Mouse (Mus musculus) limb, embryonic 14.5 days (tissue): ENCODE measurements around the gene Apol7b. TPM values are rescaled to one million over a fixed set of nuclear protein-coding genes. Genes with fewer than 3 reads are reported as not detected.
"Not testable (repeated sequence)": the region's sequence is repeated elsewhere in the genome, so short reads cannot be mapped to it uniquely, and the experiment has no call there.

Experiments used
- ATAC-seq: fragments of 200-750 bp; cut with Nextera tagmentation; 2 replicates; pipeline ENCODE4 v1.8.0; 2017; ENCODE audit warnings: low read depth, moderate number of reproducible peaks, moderate TSS enrichment; ENCODE audit not compliant: low FRiP score
- DNase-seq: peaks from one replicate; pipeline ENCODE4 v3.0.0-alpha.2; 2015; ENCODE audit warnings: low spot score
- H3K27ac ChIP-seq: fragments of 300-500 bp; sonication (generic); replicated peaks from 2 replicates; pipeline ENCODE4 v1.5.1; 2014; ENCODE audit warnings: low read depth, mild to moderate bottlenecking, low read length, moderate library complexity, mixed read lengths
- H3K27me3 ChIP-seq: fragments of 300-500 bp; sonication (generic); 2 replicates; pipeline ENCODE4 v1.6.1; 2014; ENCODE audit warnings: low read length, mixed read lengths; ENCODE audit not compliant: control insufficient read depth, insufficient read depth
- H3K36me3 ChIP-seq: fragments of 300-500 bp; sonication (generic); 2 replicates; pipeline ENCODE4 v1.6.1; 2014; ENCODE audit warnings: mild to moderate bottlenecking, low read length, moderate library complexity, mixed read lengths; ENCODE audit not compliant: control insufficient read depth, insufficient read depth
- H3K4me1 ChIP-seq: fragments of 300-500 bp; sonication (generic); 2 replicates; pipeline ENCODE4 v1.6.1; 2014; ENCODE audit warnings: antibody characterized with exemption, low read length, mixed read lengths; ENCODE audit not compliant: control insufficient read depth, insufficient read depth
- H3K4me2 ChIP-seq: fragments of 300-500 bp; sonication (generic); replicated peaks from 2 replicates; pipeline ENCODE4 v1.6.1; 2014; ENCODE audit warnings: low read depth, mild to moderate bottlenecking, low read length, moderate library complexity; ENCODE audit not compliant: severe bottlenecking
- H3K4me3 ChIP-seq: fragments of 300-500 bp; sonication (generic); replicated peaks from 2 replicates; pipeline ENCODE4 v1.5.1; 2014; ENCODE audit warnings: low read length
- H3K9ac ChIP-seq: fragments of 300-500 bp; sonication (generic); 2 replicates; pipeline ENCODE4 v1.6.1; 2014; ENCODE audit warnings: mild to moderate bottlenecking, low read depth, low read length, moderate library complexity; ENCODE audit not compliant: severe bottlenecking
- H3K9me3 ChIP-seq: fragments of 300-500 bp; sonication (generic); 2 replicates; pipeline ENCODE4 v1.6.1; 2016; ENCODE audit warnings: low read length; ENCODE audit not compliant: control insufficient read depth
- POLR2A ChIP-seq: fragments of 200-500 bp; IDR thresholded peaks from 2 replicates; pipeline ENCODE4 v1.8.0; 2012; ENCODE audit warnings: inconsistent platforms, mild to moderate bottlenecking, moderate library complexity, borderline replicate concordance; ENCODE audit not compliant: insufficient read depth, insufficient read length; ENCODE audit errors: extremely low read depth
- WGBS: fragments of 180-500 bp; shearing (Covaris S2); extraction: QIAGEN DNeasy Blood & Tissue Kit; methylation state at CpG from one replicate; pipeline ENCODE4 v1.1.7; 2014; 5-methylcytosine and 5-hydroxymethylcytosine counted together
- polyA plus RNA-seq, 2 experiments: library from polyadenylated mRNA; depleted of rRNA in 1 of 2; stranded (reverse) in 1 of 2; unstranded in 1 of 2; fragments of >200 nt; fragmentation: Nextera tagmentation in 1 of 2; extraction: Ambion mirVana in 1 of 2; gene quantifications; 2 replicates each; pipeline versions ENCODE4 v1.2.1 to v1.2.3; 2012 to 2014

Gene Apol7b
- polyA plus RNA-seq, 2 experiments, result 0.06 TPM; not detected in 1

DNA sequence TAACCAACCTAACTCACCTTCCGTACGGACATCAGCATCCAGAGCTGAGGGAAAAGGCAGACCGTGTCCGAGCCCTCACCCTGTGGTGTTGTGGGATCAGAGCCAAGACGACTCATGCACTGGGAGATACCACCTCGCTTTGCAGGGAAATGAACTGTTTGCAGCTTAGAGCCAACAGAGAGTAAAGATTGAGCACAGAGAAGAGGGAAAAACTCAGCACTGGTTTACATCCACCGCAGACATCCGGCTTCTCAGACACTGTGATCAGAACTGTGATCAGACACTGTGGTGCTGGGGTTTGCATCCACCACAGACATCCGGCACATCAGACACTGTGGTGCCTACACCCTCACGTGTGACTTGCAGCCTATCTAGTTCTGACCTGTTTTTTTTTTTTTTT, 40.9 kb downstream of the Apol7b start:
- not testable (repeated sequence) for H3K4me3 ChIP-seq, H3K9me3 ChIP-seq, DNase-seq, H3K36me3 ChIP-seq, H3K27ac ChIP-seq, H3K9ac ChIP-seq, H3K4me2 ChIP-seq, H3K4me1 ChIP-seq, H3K27me3 ChIP-seq, ATAC-seq
- WGBS, result 77% methylated on average over 7 of the region's 10 CpGs

DNA sequence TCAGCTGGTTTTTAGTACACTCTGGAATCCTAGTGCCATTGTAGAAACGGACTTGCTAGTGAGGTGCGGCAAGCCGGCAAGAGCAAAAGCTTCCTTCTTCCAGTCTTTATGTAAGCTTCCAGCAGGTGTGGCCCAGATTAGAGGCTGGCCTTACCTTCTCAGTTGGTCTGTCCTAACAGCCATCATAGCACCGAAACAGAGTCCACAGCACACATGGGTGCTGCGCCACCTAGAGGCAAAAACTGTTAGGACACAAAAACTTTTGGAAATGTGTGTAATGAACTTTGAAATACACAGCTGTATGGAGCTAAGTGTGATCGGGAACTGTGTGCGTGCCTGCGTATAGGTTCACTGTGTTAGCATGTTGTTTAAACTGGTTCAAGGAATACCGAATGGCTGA, 48.3 kb downstream of the Apol7b start, which contains the start of gene Apol7a:
Gene Apol7a (minus strand): TSS at position 84 of the 400 bp plus-strand sequence.
- not testable (repeated sequence) for H3K4me3 ChIP-seq, H3K9me3 ChIP-seq, H3K27ac ChIP-seq, H3K4me1 ChIP-seq, H3K9ac ChIP-seq, ATAC-seq, H3K36me3 ChIP-seq, H3K27me3 ChIP-seq, H3K4me2 ChIP-seq
- peak; percentile 12 for DNase-seq
- WGBS, result 59% methylated on average over 9 of the region's 9 CpGs

DNA sequence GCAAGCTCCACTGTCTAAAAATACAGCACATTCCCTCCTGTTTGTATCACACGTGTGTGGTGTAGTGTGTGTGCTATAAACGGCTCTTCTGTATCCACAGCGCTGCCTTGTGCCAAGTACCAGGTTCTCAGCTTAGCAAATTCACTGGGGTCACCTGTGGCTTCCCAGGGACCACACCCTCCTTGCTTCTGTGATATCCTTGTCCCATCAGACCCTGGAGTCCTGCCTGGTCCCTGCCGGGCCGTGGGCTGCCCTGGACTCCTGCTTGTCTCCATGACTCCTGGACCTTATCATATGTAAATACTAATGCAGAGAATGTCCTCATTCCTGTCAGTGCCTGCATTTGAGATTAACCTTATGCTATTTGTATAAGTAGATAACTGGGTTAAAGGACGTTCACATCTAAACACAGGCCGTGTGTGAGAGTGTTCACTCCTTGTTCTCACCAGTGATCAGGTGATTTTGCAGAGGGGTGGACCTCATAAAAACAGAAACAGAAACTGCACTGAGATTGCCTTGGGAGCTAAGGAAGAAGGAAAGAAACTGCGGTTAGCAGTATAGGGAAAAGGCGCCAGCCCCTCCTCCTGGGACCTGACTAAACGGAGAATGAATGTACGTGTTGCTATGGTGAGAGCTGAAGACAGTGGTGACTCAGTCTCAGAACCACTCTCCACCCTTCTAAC, 49.7 kb downstream of the Apol7b start:
- H3K27ac ChIP-seq, H3K27me3 ChIP-seq, H3K4me3 ChIP-seq, H3K36me3 ChIP-seq, H3K4me2 ChIP-seq, H3K9ac ChIP-seq, H3K4me1 ChIP-seq, H3K9me3 ChIP-seq: not testable (repeated sequence)
- DNase-seq, result peak; percentile 41
- 61% methylated on average over 11 of the region's 11 CpGs for WGBS
- ATAC-seq, result peak; percentile 44; the same call in 1 of the 2 replicates

DNA sequence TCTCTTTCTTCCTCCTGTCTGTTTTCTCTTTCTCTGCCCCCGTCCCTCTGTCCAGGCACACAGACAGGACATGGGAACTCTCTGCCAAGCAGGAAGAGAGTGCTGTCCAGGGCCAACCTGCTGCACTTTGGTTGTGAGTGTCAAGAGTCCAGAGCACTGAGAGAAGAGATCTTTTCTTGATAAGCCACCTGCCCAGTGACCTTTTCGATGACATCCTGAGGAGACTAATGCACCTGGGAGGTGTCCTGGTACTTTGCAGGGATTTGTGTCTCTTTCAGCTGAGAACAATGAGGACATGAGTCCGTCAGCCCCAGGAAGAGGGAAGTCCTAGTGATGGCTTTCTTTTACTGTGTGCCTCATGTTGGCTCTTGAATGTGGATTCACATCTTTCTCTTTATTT, 53.5 kb downstream of the Apol7b start:
- ATAC-seq, H3K4me1 ChIP-seq, DNase-seq, H3K9me3 ChIP-seq, H3K27ac ChIP-seq, H3K4me2 ChIP-seq, H3K9ac ChIP-seq, H3K4me3 ChIP-seq, H3K27me3 ChIP-seq, H3K36me3 ChIP-seq: not testable (repeated sequence)
- WGBS, result 72% methylated on average over 3 of the region's 3 CpGs

DNA sequence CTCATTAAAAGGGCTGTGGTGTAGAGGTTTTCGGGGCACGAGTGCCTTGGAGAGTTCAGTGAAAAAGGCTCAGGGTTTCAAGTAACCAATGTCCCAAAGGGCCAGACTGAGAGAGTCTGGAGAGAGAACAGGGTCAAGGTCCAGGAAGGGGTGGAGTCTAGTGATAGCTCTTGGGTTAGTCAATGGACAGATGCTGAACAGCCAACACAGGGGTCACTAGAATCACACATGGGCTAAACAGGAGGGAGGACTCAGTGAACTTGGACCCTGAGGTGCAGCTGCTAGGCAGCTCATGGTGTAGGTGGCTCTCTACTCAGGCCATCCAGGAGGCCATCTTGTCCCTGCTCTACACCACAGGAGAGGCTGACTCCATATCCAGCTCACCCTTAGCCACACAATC, 59.8 kb downstream of the Apol7b start:
- H3K27me3 ChIP-seq, result no peaks in the 10 kb centered on the region
- H3K36me3 ChIP-seq, result no peaks in the 10 kb centered on the region
- no peak for DNase-seq
- H3K9ac ChIP-seq, result no peak overlapping the region
- H3K27ac ChIP-seq, result no peak overlapping the region
- no peaks in the 10 kb centered on the region for H3K9me3 ChIP-seq
- H3K4me1 ChIP-seq, result no peaks in the 10 kb centered on the region
- no peak overlapping the region for H3K4me3 ChIP-seq
- ATAC-seq, result no peak
- WGBS, result 78% methylated on average over 2 of the region's 2 CpGs
- no peak for TF ChIP-seq POLR2A
- H3K4me2 ChIP-seq, result no peak overlapping the region
